Mouse (Mus musculus) E14TG2a.4 (cell line): Measurements from ENCODE around the gene Clspn.

Source experiments
- CTCF ChIP-seq: conservative IDR thresholded peaks from 2 replicates; pipeline ENCODE4 v1.5.1; 2014; ENCODE audit warnings: low read length
- NANOG ChIP-seq: IDR thresholded peaks from 2 replicates; pipeline ENCODE4 v1.6.1; 2014; ENCODE audit warnings: borderline replicate concordance, low read length, mixed read lengths
- POU5F1 ChIP-seq: IDR thresholded peaks from 2 replicates; pipeline ENCODE4 v1.6.1; 2014; ENCODE audit warnings: low read length, borderline replicate concordance

- TF ChIP-seq CTCF (peak; percentile 83), NANOG (no peak), POU5F1 (no peak)
These were observed 43.4 kb downstream of the Clspn start for GRCm38 (mm10) chr4:126599971-126600754.
